Mouse (Mus musculus): ENCODE measurements around the gene Ctnnbip1.

DNA sequence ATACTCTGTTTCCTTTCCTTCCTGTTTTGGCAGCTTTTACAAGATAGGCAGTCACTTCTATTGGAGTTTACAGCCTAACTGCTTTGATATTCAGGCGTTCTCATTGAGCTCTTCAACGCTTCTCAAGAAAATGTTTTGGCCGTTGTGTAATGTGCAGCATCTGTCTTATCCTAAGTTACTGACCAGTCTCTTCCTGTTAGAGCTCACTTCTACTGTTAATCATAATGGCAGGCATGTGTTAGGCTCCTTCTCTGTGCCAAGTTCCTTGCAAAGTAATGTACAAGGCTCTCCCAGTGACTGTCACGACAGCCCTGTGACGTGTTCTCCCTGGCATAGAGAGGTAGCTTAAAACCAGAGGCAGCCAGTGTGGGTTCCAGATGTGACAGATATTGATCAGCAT lies 33.7 kb downstream of the Ctnnbip1 start:
- TF ChIP-seq CTCF (IDR thresholded peaks at IDR 0.05; ENCODE audit: control insufficient read depth, insufficient read depth, insufficient replicate concordance, low read depth, low read length): no peak
- no peak for TF ChIP-seq POLR2A (IDR thresholded peaks at IDR 0.05; ENCODE audit: control insufficient read depth, low read depth, low read length)
